Comparison of ENCODE assay signal across 8 mouse cellular contexts in the genomic region with DNA sequence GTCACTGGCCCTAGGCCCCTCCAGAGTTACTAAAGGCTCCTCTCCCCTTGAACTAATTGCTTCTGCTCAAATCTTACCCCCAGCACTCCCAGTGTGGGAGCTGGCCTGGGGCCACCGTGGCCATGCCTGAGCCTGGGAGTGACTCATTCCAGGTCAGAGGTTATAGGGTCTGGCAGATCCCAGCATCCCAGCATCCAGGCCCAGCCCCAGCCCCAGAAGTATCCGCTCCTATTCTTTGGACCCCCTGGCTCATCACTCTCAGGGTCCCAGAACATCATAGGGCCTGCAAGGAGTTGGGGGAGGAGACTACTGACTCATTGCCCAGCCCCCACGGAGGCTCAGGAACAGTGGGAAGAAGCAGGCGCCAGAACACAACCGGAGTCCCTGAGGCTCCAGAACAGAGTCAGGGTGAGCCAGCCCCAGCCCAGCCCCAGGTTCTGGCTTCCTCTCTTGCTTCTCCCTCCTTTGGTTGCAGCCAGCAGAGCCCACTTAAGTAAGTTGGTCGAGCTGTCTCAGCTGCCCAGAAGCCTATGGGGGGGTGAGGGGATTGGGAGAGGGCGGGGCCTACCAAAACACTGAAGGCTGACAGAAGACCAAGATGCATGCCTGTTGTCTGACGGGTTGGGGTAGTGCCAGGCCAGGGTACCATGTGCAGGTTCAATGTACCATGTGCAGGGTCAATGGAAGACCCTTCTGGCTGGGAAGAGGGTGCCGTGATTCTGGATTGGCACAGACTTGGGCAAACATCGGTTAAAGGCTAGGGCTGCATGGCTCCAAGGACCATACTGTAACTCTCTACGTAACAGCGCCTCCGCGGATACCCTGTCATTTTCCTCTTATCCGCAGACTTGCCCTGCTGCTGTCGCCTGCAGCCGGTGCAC.
DNase-seq lines count a peak whose midpoint lies in the region.

No protein-coding gene starts in this region.

- DNase-seq in cerebellum, postnatal 10 days, result peak; percentile 61 to 63
- DNase-seq in cerebellum, adult 11-12 months, result no peak
- peak; percentile 62 for DNase-seq in 3134 (ENCODE audit: extremely low read depth, insufficient read length, low spot score)
- DNase-seq in embryo, embryonic 10.5 days (ENCODE audit: low spot score), result peak; percentile 74
- DNase-seq in heart, postnatal 4 days, result peak; percentile 56
- peak; percentile 42 to 66 for DNase-seq in lung, postnatal 4 days
- DNase-seq in spleen, postnatal 4 days (ENCODE audit: low spot score in 2 of 2), result no peak
- no peak for DNase-seq in spleen, postnatal 10 days (ENCODE audit: low spot score in 2 of 2)

Comparison
In these comparisons a context has a peak if more than half of its experiments do, and no peak if none do; other contexts are left out.
1. DNase-seq: peak in cerebellum, postnatal 10 days (2 of 2), 3134 (single experiment), embryo, embryonic 10.5 days (single experiment), heart, postnatal 4 days (single experiment) and lung, postnatal 4 days (2 of 2); none in cerebellum, adult 11-12 months (single experiment), spleen, postnatal 4 days (0 of 2) and spleen, postnatal 10 days (0 of 2).